Mouse (Mus musculus) CH12.LX (cell line): ENCODE data around the gene St7l. TPM values are rescaled to one million over a fixed set of nuclear protein-coding genes. Genes with fewer than 3 reads are reported as not detected.

Source experiments
- DNase-seq: peaks from one replicate; pipeline ENCODE4 v3.0.0-alpha.2; 2013; ENCODE audit errors: extremely low read depth
- H3K27ac ChIP-seq: 2 replicates; pipeline ENCODE4 v1.5.1; 2012; ENCODE audit warnings: low read depth, mild to moderate bottlenecking, control low read depth, moderate library complexity; ENCODE audit not compliant: insufficient read depth
- H3K27me3 ChIP-seq: replicated peaks from 2 replicates; pipeline ENCODE3; 2012; ENCODE audit warnings: inconsistent platforms
- H3K36me3 ChIP-seq, 2 experiments: replicated peaks in 1 of 2; 2 replicates each; pipeline versions ENCODE3 to v1.6.1; 2012; ENCODE audit warnings: inconsistent platforms in 1 of 2, low read length in 1 of 2, mild to moderate bottlenecking in 1 of 2, mixed read lengths in 1 of 2, moderate library complexity in 1 of 2; ENCODE audit not compliant: control insufficient read depth in 1 of 2, insufficient read depth in 1 of 2
- H3K4me1 ChIP-seq, 2 experiments: 2 replicates each; pipeline ENCODE4 v1.6.1; 2012; ENCODE audit warnings: inconsistent platforms in 1 of 2, moderate library complexity in 1 of 2; ENCODE audit not compliant: insufficient read depth in 2 of 2, control insufficient read depth in 1 of 2
- H3K4me2 ChIP-seq: 2 replicates; pipeline ENCODE4 v1.6.1; 2012; ENCODE audit warnings: low read depth, mild to moderate bottlenecking, control low read depth; ENCODE audit not compliant: poor library complexity, insufficient read depth, severe bottlenecking
- H3K4me3 ChIP-seq, 3 experiments: fragments of 150-350 bp in 1 of 3; sonication (generic) in 1 of 3; replicated peaks in 1 of 3; 2 replicates each; pipeline versions ENCODE3 to v1.5.1; 2011 to 2012; ENCODE audit warnings: low read depth in 2 of 3, low read length in 2 of 3, mild to moderate bottlenecking in 2 of 3, moderate library complexity in 2 of 3, control low read depth in 1 of 3, improper control_type of control experiment in 1 of 3, inconsistent platforms in 1 of 3, mixed read lengths in 1 of 3; ENCODE audit not compliant: poor library complexity in 1 of 3
- H3K79me2 ChIP-seq: replicated peaks from 2 replicates; pipeline ENCODE4 v1.6.1; 2012; ENCODE audit warnings: mild to moderate bottlenecking, moderate library complexity; ENCODE audit not compliant: control insufficient read depth, poor library complexity, insufficient read depth, severe bottlenecking; ENCODE audit errors: extremely low read depth
- H3K9ac ChIP-seq: 2 replicates; pipeline ENCODE4 v1.6.1; 2012; ENCODE audit warnings: low read depth, mild to moderate bottlenecking, control low read depth, moderate library complexity; ENCODE audit not compliant: insufficient read depth
- H3K9me3 ChIP-seq: replicated peaks from 2 replicates; pipeline ENCODE3; 2012; ENCODE audit warnings: low read length, inconsistent platforms, mixed read lengths
- BHLHE40 ChIP-seq: IDR thresholded peaks from 2 replicates; pipeline ENCODE4 v1.6.1; 2011; ENCODE audit warnings: mild to moderate bottlenecking, low read depth, low read length, improper control_type of control experiment
- CHD1 ChIP-seq: IDR thresholded peaks from 2 replicates; pipeline ENCODE4 v1.6.1; 2012; ENCODE audit warnings: low read depth, low read length, improper control_type of control experiment, inconsistent platforms
- CHD2 ChIP-seq: IDR thresholded peaks from 2 replicates; pipeline ENCODE4 v1.6.1; 2011; ENCODE audit warnings: low read length, improper control_type of control experiment
- E2F4 ChIP-seq: IDR thresholded peaks from 2 replicates; pipeline ENCODE4 v1.6.1; 2011; ENCODE audit warnings: low read depth, low read length, improper control_type of control experiment; ENCODE audit not compliant: insufficient replicate concordance
- EP300 ChIP-seq: IDR thresholded peaks from 2 replicates; pipeline ENCODE4 v1.6.1; 2011; ENCODE audit warnings: low read length, improper control_type of control experiment
- ETS1 ChIP-seq: conservative IDR thresholded peaks from 2 replicates; pipeline ENCODE4 v1.6.1; 2012; ENCODE audit warnings: low read depth, mild to moderate bottlenecking, inconsistent platforms, low read length, improper control_type of control experiment, moderate library complexity
- GABPA ChIP-seq: IDR thresholded peaks from 2 replicates; pipeline ENCODE4 v1.6.1; 2012; ENCODE audit warnings: low read depth, low read length, improper control_type of control experiment, inconsistent platforms; ENCODE audit not compliant: insufficient replicate concordance
- HCFC1 ChIP-seq: IDR thresholded peaks from 2 replicates; pipeline ENCODE4 v1.6.1; 2012; ENCODE audit warnings: low read depth, mild to moderate bottlenecking, inconsistent platforms, low read length, improper control_type of control experiment
- IRF4 ChIP-seq: IDR thresholded peaks from 2 replicates; pipeline ENCODE4 v1.6.1; 2014; ENCODE audit warnings: low read depth, mild to moderate bottlenecking, inconsistent platforms, low read length, improper control_type of control experiment
- JUN ChIP-seq: IDR thresholded peaks from 2 replicates; pipeline ENCODE4 v1.6.1; 2011; ENCODE audit warnings: low read depth, mild to moderate bottlenecking, low read length, improper control_type of control experiment, moderate library complexity; ENCODE audit not compliant: insufficient read depth
- MXI1 ChIP-seq: IDR thresholded peaks from 2 replicates; pipeline ENCODE4 v1.6.1; 2011; ENCODE audit warnings: mild to moderate bottlenecking, low read depth, low read length, improper control_type of control experiment
- MYC ChIP-seq: IDR thresholded peaks from 2 replicates; pipeline ENCODE4 v1.6.1; 2011; ENCODE audit warnings: low read depth, mild to moderate bottlenecking, improper control_type of control experiment, low read length
- NELFE ChIP-seq: IDR thresholded peaks from 2 replicates; pipeline ENCODE4 v1.6.1; 2011; ENCODE audit warnings: low read depth, low read length, improper control_type of control experiment
- PAX5 ChIP-seq: IDR thresholded peaks from 2 replicates; pipeline ENCODE4 v1.6.1; 2012; ENCODE audit warnings: low read length, inconsistent platforms, mixed read lengths
- POLR2A ChIP-seq: IDR thresholded peaks from 2 replicates; pipeline ENCODE4 v1.6.1; 2011; ENCODE audit warnings: low read depth, mild to moderate bottlenecking, improper control_type of control experiment, low read length
- RAD21 ChIP-seq: IDR thresholded peaks from 2 replicates; pipeline ENCODE4 v1.6.1; 2011; ENCODE audit warnings: low read depth, mild to moderate bottlenecking, low read length, improper control_type of control experiment, moderate library complexity
- RCOR1 ChIP-seq: conservative IDR thresholded peaks from 2 replicates; pipeline ENCODE4 v1.6.1; 2012; ENCODE audit warnings: low read depth, mild to moderate bottlenecking, inconsistent platforms, low read length, improper control_type of control experiment
- SIN3A ChIP-seq: IDR thresholded peaks from 2 replicates; pipeline ENCODE4 v1.6.1; 2012; ENCODE audit warnings: low read length, improper control_type of control experiment, inconsistent platforms
- USF1 ChIP-seq: IDR thresholded peaks from 2 replicates; pipeline ENCODE4 v1.6.1; 2014; ENCODE audit warnings: low read depth, mild to moderate bottlenecking, inconsistent platforms, low read length, improper control_type of control experiment
- USF2 ChIP-seq: conservative IDR thresholded peaks from 2 replicates; pipeline ENCODE4 v1.6.1; 2011; ENCODE audit warnings: low read depth, low read length, improper control_type of control experiment
- ZC3H11A ChIP-seq: IDR thresholded peaks from 2 replicates; pipeline ENCODE4 v1.6.1; 2012; ENCODE audit warnings: low read depth, mild to moderate bottlenecking, inconsistent platforms, low read length, improper control_type of control experiment
- ZKSCAN1 ChIP-seq: IDR thresholded peaks from 2 replicates; pipeline ENCODE4 v1.6.1; 2012; ENCODE audit warnings: low read depth, inconsistent platforms, low read length, improper control_type of control experiment, borderline replicate concordance
- dilution Hi-C: fragments of 300-500 bp; cut with MboI; formaldehyde crosslinking; loops from 2 replicates; pipeline ENCODE4 v1.14.3; 2020; ENCODE audit warnings: low sequenced_read_pairs; ENCODE audit not compliant: extremely low pct_unique_long_range_greater_than_20kb, extremely low pct_ligation_motif_present
- in situ Hi-C: fragments of 300-500 bp; cut with MboI; formaldehyde crosslinking; loops from 3 replicates; pipeline ENCODE4 v1.14.3; 2019; ENCODE audit warnings: low sequenced_read_pairs, low pct_ligation_motif_present, low pct_unique_long_range_greater_than_20kb, mixed read lengths
- polyA plus RNA-seq: library from polyadenylated mRNA; unstranded; fragments of >175 nt; gene quantifications from 2 replicates; pipeline ENCODE4 v1.2.1, GENCODE M21; 2012; ENCODE audit warnings: low read depth; ENCODE audit not compliant: insufficient read length
- total RNA-seq, 2 experiments: library from RNA; depleted of rRNA; stranded (reverse); fragments of 300-350 nt in 1 of 2; fragments of >200 nt in 1 of 2; gene quantifications; 2 replicates each; pipeline ENCODE4 v1.2.3; 2012 to 2014

The St7l gene
- total and polyA plus RNA-seq, 3 experiments, result 8.1 to 14.1 (median 10.4) TPM

- TF ChIP-seq EP300 (no peak), USF2 (no peak), POLR2A (no peak), GABPA (no peak), ZKSCAN1 (no peak), USF1 (no peak), IRF4 (no peak), NELFE (no peak), RCOR1 (no peak), CHD2 (no peak), ETS1 (no peak), BHLHE40 (no peak), PAX5 (no peak), JUN (no peak), SIN3A (no peak), MYC (no peak), HCFC1 (no peak), CHD1 (no peak), E2F4 (no peak)
- no peak overlapping the region for H3K9ac ChIP-seq
- H3K79me2 ChIP-seq, result no peaks in the 10 kb centered on the region
- H3K4me1 ChIP-seq, result peaks cover 0 to 8% of the 10 kb centered on the region in 2 experiments; a peak in 2 of 4 replicates
- dilution Hi-C loops (no loop called here), in situ Hi-C loops (no loop called here)
- no peaks in the 10 kb centered on the region for H3K27me3 ChIP-seq
- no peak overlapping the region for H3K4me2 ChIP-seq
- no peak overlapping the region for H3K27ac ChIP-seq
- peaks cover 6 to 40% of the 10 kb centered on the region in 2 experiments for H3K36me3 ChIP-seq
- DNase-seq, result no peak
- no peaks in the 10 kb centered on the region for H3K9me3 ChIP-seq
- H3K4me3 ChIP-seq, result no peak overlapping the region
These were observed 78.9 kb downstream of the St7l start for GRCm38 (mm10) chr3:104942682-104943081.

GRCm38 (mm10) chr3:104943333-104943732 lies 79.5 kb downstream of the St7l start:
- Histone ChIP-seq H3K4me1 (peaks cover 0 to 1% of the 10 kb centered on the region in 2 experiments; a peak in 2 of 4 replicates), H3K27ac (no peak overlapping the region), H3K4me2 (no peak overlapping the region), H3K9me3 (no peaks in the 10 kb centered on the region), H3K79me2 (no peaks in the 10 kb centered on the region)
- TF ChIP-seq MXI1, result no peak
- TF ChIP-seq RAD21, result no peak
- TF ChIP-seq ZC3H11A, result no peak
- TF ChIP-seq, all 38 proteins: peak for 0
- DNase-seq, result no peak
- H3K27me3 ChIP-seq, result no peaks in the 10 kb centered on the region
- dilution Hi-C loops (no loop called here), in situ Hi-C loops (no loop called here)
- H3K4me3 ChIP-seq, result no peak overlapping the region
- no peak overlapping the region for H3K9ac ChIP-seq
- peaks cover 6 to 40% of the 10 kb centered on the region in 2 experiments for H3K36me3 ChIP-seq
